Mouse (Mus musculus): Measurements from ENCODE around the gene Tasp1. TPM values are rescaled to one million over a fixed set of nuclear protein-coding genes. Genes with fewer than 3 reads are reported as not detected.

Tasp1 gene
- total and polyA plus RNA-seq, 2 experiments, result 2.1 to 13.3 TPM

GRCm38 (mm10) chr2:140100551-140101474 lies 34.2 kb upstream of the Tasp1 start:
- no peak overlapping the region for H3K4me3 ChIP-seq (ENCODE audit: insufficient read depth, low read depth, low read length)
- no peaks in the 10 kb centered on the region for H3K36me3 ChIP-seq (ENCODE audit: control insufficient read depth, insufficient read depth, low read length)
- DNase-seq (ENCODE audit: extremely low read depth, low read depth, low spot score), result no peak
- H3K27me3 ChIP-seq (ENCODE audit: control insufficient read depth, insufficient read depth, low read length), result no peaks in the 10 kb centered on the region
- H3K9ac ChIP-seq (ENCODE audit: low read depth, low read length), result no peak overlapping the region
- no peak overlapping the region for H3K27ac ChIP-seq (replicated peaks; ENCODE audit: insufficient read depth, low read depth, low read length)
- H3K79me2 ChIP-seq (ENCODE audit: control insufficient read depth, insufficient read depth, low read length), result no peaks in the 10 kb centered on the region
- no peaks in the 10 kb centered on the region for H3K4me1 ChIP-seq (ENCODE audit: control insufficient read depth, insufficient read depth, low read length)
- 85% methylated on average over 3 of the region's 3 CpGs for WGBS
- TF ChIP-seq CTCF (IDR thresholded peaks at IDR 0.05; ENCODE audit: low read depth, low read length) (no peak), POLR2A (IDR thresholded peaks at IDR 0.05; ENCODE audit: extremely low read depth, insufficient read depth, low read length) (no peak)

- no peaks in the 10 kb centered on the region for H3K36me3 ChIP-seq (ENCODE audit: control insufficient read depth, insufficient read depth, low read length)
- no peak overlapping the region for H3K9ac ChIP-seq (ENCODE audit: low read depth, low read length)
- TF ChIP-seq CTCF (IDR thresholded peaks at IDR 0.05; ENCODE audit: low read depth, low read length) (no peak), POLR2A (IDR thresholded peaks at IDR 0.05; ENCODE audit: extremely low read depth, insufficient read depth, low read length) (no peak)
- H3K27me3 ChIP-seq (ENCODE audit: control insufficient read depth, insufficient read depth, low read length), result no peaks in the 10 kb centered on the region
- H3K79me2 ChIP-seq (ENCODE audit: control insufficient read depth, insufficient read depth, low read length), result no peaks in the 10 kb centered on the region
- H3K4me1 ChIP-seq (ENCODE audit: control insufficient read depth, insufficient read depth, low read length), result no peaks in the 10 kb centered on the region
- no peak overlapping the region for H3K27ac ChIP-seq (replicated peaks; ENCODE audit: insufficient read depth, low read depth, low read length)
- WGBS, result 80% methylated on average over 3 of the region's 3 CpGs
- DNase-seq (ENCODE audit: extremely low read depth, low read depth, low spot score), result no peak
- no peak overlapping the region for H3K4me3 ChIP-seq (ENCODE audit: insufficient read depth, low read depth, low read length)
These were observed 33.4 kb upstream of the Tasp1 start for GRCm38 (mm10) chr2:140099971-140100370.

- TF ChIP-seq CTCF (IDR thresholded peaks at IDR 0.05; ENCODE audit: low read depth, low read length) (no peak), POLR2A (IDR thresholded peaks at IDR 0.05; ENCODE audit: extremely low read depth, insufficient read depth, low read length) (no peak)
- Histone ChIP-seq H3K9ac (ENCODE audit: low read depth, low read length) (no peak overlapping the region), H3K27me3 (ENCODE audit: control insufficient read depth, insufficient read depth, low read length) (no peaks in the 10 kb centered on the region), H3K4me3 (ENCODE audit: insufficient read depth, low read depth, low read length) (no peak overlapping the region), H3K4me1 (ENCODE audit: control insufficient read depth, insufficient read depth, low read length) (no peaks in the 10 kb centered on the region), H3K79me2 (ENCODE audit: control insufficient read depth, insufficient read depth, low read length) (no peaks in the 10 kb centered on the region), H3K27ac (replicated peaks; ENCODE audit: insufficient read depth, low read depth, low read length) (no peak overlapping the region), H3K36me3 (ENCODE audit: control insufficient read depth, insufficient read depth, low read length) (no peaks in the 10 kb centered on the region)
- DNase-seq (ENCODE audit: extremely low read depth, low read depth, low spot score), result no peak
- WGBS, result 83% methylated on average over 3 of the region's 3 CpGs
These were observed 30.6 kb upstream of the Tasp1 start for GRCm38 (mm10) chr2:140097131-140097591.

DNA sequence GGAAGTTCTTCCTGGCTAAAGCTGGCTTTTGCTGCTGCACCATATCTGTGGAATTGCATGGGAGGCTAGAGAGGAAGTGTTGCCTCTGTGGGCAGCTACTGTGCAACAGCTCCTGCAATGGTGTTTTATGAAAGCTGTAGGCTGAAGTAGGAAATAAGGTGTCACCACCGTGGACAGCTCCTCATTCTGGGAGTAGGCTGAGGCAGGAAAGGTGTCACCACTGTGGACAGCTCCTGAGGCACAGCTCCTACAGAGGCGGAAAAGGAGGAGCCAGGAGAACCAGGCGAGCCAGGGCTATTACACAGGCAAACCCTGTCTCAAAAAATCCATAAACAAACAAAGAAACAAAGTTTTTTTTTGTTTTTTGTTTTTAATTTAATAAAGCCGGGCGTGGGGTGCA lies 29.4 kb upstream of the Tasp1 start:
- Histone ChIP-seq H3K9ac (ENCODE audit: low read depth, low read length) (no peak overlapping the region), H3K4me3 (ENCODE audit: insufficient read depth, low read depth, low read length) (no peak overlapping the region), H3K4me1 (ENCODE audit: control insufficient read depth, insufficient read depth, low read length) (no peaks in the 10 kb centered on the region), H3K27me3 (ENCODE audit: control insufficient read depth, insufficient read depth, low read length) (no peaks in the 10 kb centered on the region), H3K36me3 (ENCODE audit: control insufficient read depth, insufficient read depth, low read length) (no peaks in the 10 kb centered on the region), H3K79me2 (ENCODE audit: control insufficient read depth, insufficient read depth, low read length) (no peaks in the 10 kb centered on the region), H3K27ac (replicated peaks; ENCODE audit: insufficient read depth, low read depth, low read length) (no peak overlapping the region)
- WGBS, result 90% methylated on average over 5 of the region's 5 CpGs
- no peak for DNase-seq (ENCODE audit: extremely low read depth, low read depth, low spot score)
- TF ChIP-seq CTCF (IDR thresholded peaks at IDR 0.05; ENCODE audit: low read depth, low read length), result no peak
- no peak for TF ChIP-seq POLR2A (IDR thresholded peaks at IDR 0.05; ENCODE audit: extremely low read depth, insufficient read depth, low read length)

DNA sequence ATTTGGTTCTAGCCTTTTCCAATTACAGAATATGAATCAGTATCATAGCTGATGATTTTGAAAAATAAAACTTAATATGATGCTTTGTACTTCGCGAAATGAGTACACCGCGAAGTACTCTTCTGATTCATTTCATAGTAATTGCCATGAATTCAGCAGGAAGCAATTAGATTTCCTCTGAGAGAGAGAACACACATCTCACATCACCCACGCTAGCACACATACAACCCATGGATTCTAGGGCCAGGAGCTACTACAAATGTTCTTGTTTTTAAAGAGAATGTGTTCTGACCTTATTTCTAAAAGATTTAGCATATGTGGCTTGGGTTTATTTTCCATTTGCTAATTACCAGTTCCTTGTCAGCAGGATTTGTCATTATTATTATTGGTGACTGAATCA lies 26.8 kb upstream of the Tasp1 start:
- TF ChIP-seq CTCF (IDR thresholded peaks at IDR 0.05; ENCODE audit: low read depth, low read length) (no peak), POLR2A (IDR thresholded peaks at IDR 0.05; ENCODE audit: extremely low read depth, insufficient read depth, low read length) (no peak)
- H3K27me3 ChIP-seq (ENCODE audit: control insufficient read depth, insufficient read depth, low read length), result no peaks in the 10 kb centered on the region
- H3K4me1 ChIP-seq (ENCODE audit: control insufficient read depth, insufficient read depth, low read length), result no peaks in the 10 kb centered on the region
- no peaks in the 10 kb centered on the region for H3K79me2 ChIP-seq (ENCODE audit: control insufficient read depth, insufficient read depth, low read length)
- DNase-seq (ENCODE audit: extremely low read depth, low read depth, low spot score), result no peak
- 91% methylated on average over 5 of the region's 5 CpGs for WGBS
- no peak overlapping the region for H3K4me3 ChIP-seq (ENCODE audit: insufficient read depth, low read depth, low read length)
- H3K36me3 ChIP-seq (ENCODE audit: control insufficient read depth, insufficient read depth, low read length), result no peaks in the 10 kb centered on the region
- H3K27ac ChIP-seq (replicated peaks; ENCODE audit: insufficient read depth, low read depth, low read length), result no peak overlapping the region
- H3K9ac ChIP-seq (ENCODE audit: low read depth, low read length), result no peak overlapping the region

GRCm38 (mm10) chr2:140084245-140084644 lies 17.6 kb upstream of the Tasp1 start:
- Histone ChIP-seq H3K36me3 (ENCODE audit: control insufficient read depth, insufficient read depth, low read length) (no peaks in the 10 kb centered on the region), H3K27me3 (ENCODE audit: control insufficient read depth, insufficient read depth, low read length) (no peaks in the 10 kb centered on the region), H3K4me3 (ENCODE audit: insufficient read depth, low read depth, low read length) (no peak overlapping the region), H3K27ac (replicated peaks; ENCODE audit: insufficient read depth, low read depth, low read length) (no peak overlapping the region), H3K79me2 (ENCODE audit: control insufficient read depth, insufficient read depth, low read length) (no peaks in the 10 kb centered on the region), H3K9ac (ENCODE audit: low read depth, low read length) (no peak overlapping the region), H3K4me1 (ENCODE audit: control insufficient read depth, insufficient read depth, low read length) (no peaks in the 10 kb centered on the region)
- DNase-seq (ENCODE audit: extremely low read depth, low read depth, low spot score), result no peak
- WGBS, result 88% methylated on average over 7 of the region's 7 CpGs
- no peak for TF ChIP-seq POLR2A (IDR thresholded peaks at IDR 0.05; ENCODE audit: extremely low read depth, insufficient read depth, low read length)
- no peak for TF ChIP-seq CTCF (IDR thresholded peaks at IDR 0.05; ENCODE audit: low read depth, low read length)

Measured in liver, adult 2 months (tissue).